Mouse (Mus musculus) midbrain, embryonic 13.5 days (tissue): ENCODE data around the gene Mb21d2. TPM values are rescaled to one million over a fixed set of nuclear protein-coding genes. Genes with fewer than 3 reads are reported as not detected.
A peak's percentile ranks its signal among the peaks of the same experiment; 100 is the strongest.

ENCODE experiments used
- ATAC-seq: fragments of 200-750 bp; cut with Nextera tagmentation; 2 replicates; pipeline ENCODE4 v1.8.0; 2017; ENCODE audit warnings: mild to moderate bottlenecking, moderate TSS enrichment, moderate library complexity
- H3K27ac ChIP-seq: fragments of 300-500 bp; sonication (generic); 2 replicates; pipeline ENCODE4 v1.5.1; 2015; ENCODE audit warnings: inconsistent platforms, mild to moderate bottlenecking, moderate library complexity
- H3K27me3 ChIP-seq: fragments of 300-500 bp; sonication (generic); 2 replicates; pipeline ENCODE4 v1.6.1; 2015; ENCODE audit warnings: mild to moderate bottlenecking, inconsistent platforms
- H3K36me3 ChIP-seq: fragments of 300-500 bp; sonication (generic); 2 replicates; pipeline ENCODE4 v1.6.1; 2015; ENCODE audit warnings: mild to moderate bottlenecking, inconsistent platforms
- H3K4me1 ChIP-seq: fragments of 300-500 bp; sonication (generic); replicated peaks from 2 replicates; pipeline ENCODE4 v1.6.1; 2015; ENCODE audit warnings: inconsistent platforms
- H3K4me2 ChIP-seq: fragments of 300-500 bp; sonication (generic); replicated peaks from 2 replicates; pipeline ENCODE4 v1.6.1; 2015; ENCODE audit warnings: moderate library complexity, mild to moderate bottlenecking, inconsistent platforms
- H3K4me3 ChIP-seq: fragments of 300-500 bp; sonication (generic); replicated peaks from 2 replicates; pipeline ENCODE4 v1.5.1; 2015; ENCODE audit warnings: mild to moderate bottlenecking, inconsistent platforms
- H3K9ac ChIP-seq: fragments of 300-500 bp; sonication (generic); replicated peaks from 2 replicates; pipeline ENCODE4 v1.6.1; 2015; ENCODE audit warnings: mild to moderate bottlenecking, inconsistent platforms
- H3K9me3 ChIP-seq: fragments of 300-500 bp; sonication (generic); 2 replicates; pipeline ENCODE4 v1.6.1; 2016; ENCODE audit warnings: mild to moderate bottlenecking, inconsistent platforms
- WGBS: fragments of 180-500 bp; shearing (Covaris S2); methylation state at CpG from one replicate; pipeline ENCODE4 v1.1.7; 2015; 5-methylcytosine and 5-hydroxymethylcytosine counted together
- polyA plus RNA-seq: library from polyadenylated mRNA; unstranded; fragments of >200 nt; fragmentation: Nextera tagmentation; extraction: Ambion mirVana; gene quantifications from 2 replicates; pipeline ENCODE4 v1.2.1, GENCODE M21; 2015

Mb21d2 gene
- polyA plus RNA-seq, 1 experiment from 2014 or later = 8.5 TPM

GRCm38 (mm10) chr16:28850881-28851280 lies 78.6 kb downstream of the Mb21d2 start:
- no peak overlapping the region for H3K4me3 ChIP-seq
- H3K4me2 ChIP-seq = peak overlapping the region; percentile 2; the same call in 1 of the 2 replicates
- H3K9me3 ChIP-seq = no peaks in the 10 kb centered on the region
- H3K9ac ChIP-seq = no peak overlapping the region
- WGBS = 64% methylated on average over 14 of the region's 14 CpGs
- H3K36me3 ChIP-seq = 0 out of 2 replicates have a peak, but pooled peaks cover 4% of the 10 kb centered on the region
- H3K27me3 ChIP-seq = peaks cover 6% of the 10 kb centered on the region; the same call in 1 of the 2 replicates
- peak; percentile 58 for ATAC-seq
- peaks cover 23% of the 10 kb centered on the region for H3K4me1 ChIP-seq
- 0 out of 2 replicates have a peak overlapping the region, but pooled peaks have one; percentile 10 for H3K27ac ChIP-seq

DNA sequence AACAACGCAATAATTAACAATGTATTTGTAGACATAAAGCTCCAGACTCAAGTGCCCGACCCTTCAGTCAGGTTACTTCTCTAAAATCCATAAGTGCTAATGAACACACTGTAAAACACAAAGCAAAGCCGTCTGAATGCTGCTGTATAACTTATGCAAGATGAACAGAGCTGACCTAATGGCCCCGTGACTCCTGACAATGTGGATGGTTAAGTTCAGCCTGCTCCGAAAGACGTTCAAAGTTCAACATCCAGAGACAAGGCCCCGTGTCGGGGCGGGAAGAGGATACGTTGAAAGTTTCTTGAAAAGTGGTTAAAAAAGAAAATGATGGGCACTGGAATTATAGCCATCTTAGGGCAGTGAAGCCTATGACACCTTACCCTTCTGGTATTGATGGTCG lies 83.3 kb downstream of the Mb21d2 start:
- Histone ChIP-seq H3K9ac (no peak overlapping the region), H3K4me3 (no peak overlapping the region), H3K27ac (no peak overlapping the region), H3K9me3 (no peaks in the 10 kb centered on the region), H3K4me1 (peaks cover 22% of the 10 kb centered on the region), H3K36me3 (no peaks in the 10 kb centered on the region), H3K27me3 (peaks cover 12% of the 10 kb centered on the region), H3K4me2 (no peak overlapping the region)
- WGBS = 88% methylated on average over 11 of the region's 11 CpGs
- ATAC-seq = no peak

DNA sequence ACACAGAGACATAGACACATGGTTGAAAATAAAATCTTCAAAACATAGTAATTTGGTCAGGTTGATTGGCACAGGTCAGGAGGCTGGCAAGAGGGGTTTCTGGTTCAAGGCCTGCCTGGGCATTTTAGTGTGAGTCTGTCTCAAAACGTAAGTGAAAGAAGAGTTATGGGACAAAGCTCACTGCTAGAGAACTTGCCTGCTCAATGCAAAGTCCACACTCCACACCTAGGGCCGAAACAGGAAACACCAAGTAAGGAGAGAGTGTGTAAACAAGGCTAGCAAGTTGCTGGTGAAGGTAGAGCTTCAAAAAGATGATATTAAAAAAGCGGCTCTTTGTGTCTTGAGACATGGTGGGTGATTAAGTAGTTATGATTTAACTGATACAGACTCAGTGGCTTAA lies 84.1 kb downstream of the Mb21d2 start:
- peaks cover 12% of the 10 kb centered on the region for H3K27me3 ChIP-seq
- no peak overlapping the region for H3K9ac ChIP-seq
- H3K9me3 ChIP-seq = no peaks in the 10 kb centered on the region
- H3K4me2 ChIP-seq = no peak overlapping the region
- H3K36me3 ChIP-seq = no peaks in the 10 kb centered on the region
- H3K27ac ChIP-seq = no peak overlapping the region
- WGBS = 89% methylated on average over 3 of the region's 3 CpGs
- peaks cover 23% of the 10 kb centered on the region for H3K4me1 ChIP-seq
- ATAC-seq = no peak
- no peak overlapping the region for H3K4me3 ChIP-seq

DNA sequence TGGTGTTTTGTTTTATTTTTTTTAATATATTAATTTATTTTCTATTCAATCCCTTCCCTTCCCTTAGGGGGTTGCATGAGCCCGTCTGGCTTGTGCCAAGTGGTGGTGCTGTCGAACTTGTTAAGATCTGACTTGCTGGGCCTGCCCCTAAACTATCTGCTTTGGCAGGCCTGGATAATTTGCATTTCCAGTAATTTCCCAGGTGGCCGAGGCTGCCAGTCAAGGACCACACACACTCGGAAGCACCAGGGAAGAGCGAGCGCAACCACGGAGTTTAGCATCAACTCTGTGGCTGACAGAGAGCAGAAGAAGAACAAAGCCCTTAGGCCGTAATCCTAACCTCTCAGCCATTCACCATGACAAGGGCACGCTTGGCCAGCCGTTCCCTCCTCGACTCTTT lies 88.4 kb downstream of the Mb21d2 start:
- Histone ChIP-seq H3K27ac (peak overlapping the region; percentile 61; the same call in 1 of the 2 replicates), H3K9me3 (no peaks in the 10 kb centered on the region), H3K4me3 (no peak overlapping the region), H3K4me1 (peaks cover 24% of the 10 kb centered on the region), H3K4me2 (peak overlapping the region; percentile 25; the same call in 1 of the 2 replicates), H3K27me3 (peaks cover 16% of the 10 kb centered on the region; the same call in 1 of the 2 replicates), H3K9ac (no peak overlapping the region), H3K36me3 (no peaks in the 10 kb centered on the region)
- ATAC-seq = peak; percentile 65
- WGBS = 3% methylated on average over 11 of the region's 11 CpGs

- Histone ChIP-seq H3K4me1 (peaks cover 24% of the 10 kb centered on the region), H3K27ac (no peak overlapping the region), H3K27me3 (peaks cover 15% of the 10 kb centered on the region; the same call in 1 of the 2 replicates), H3K4me2 (no peak overlapping the region), H3K9ac (no peak overlapping the region), H3K36me3 (no peaks in the 10 kb centered on the region), H3K4me3 (no peak overlapping the region), H3K9me3 (no peaks in the 10 kb centered on the region)
- peak; percentile 57 for ATAC-seq
- 58% methylated on average over 24 of the region's 24 CpGs for WGBS
Measured at GRCm38 (mm10) chr16:28840075-28840974, 89.1 kb downstream of the Mb21d2 start.

- Histone ChIP-seq H3K4me1 (peaks cover 24% of the 10 kb centered on the region), H3K27ac (no peak overlapping the region), H3K9me3 (no peaks in the 10 kb centered on the region), H3K36me3 (no peaks in the 10 kb centered on the region), H3K27me3 (peaks cover 10% of the 10 kb centered on the region; the same call in 1 of the 2 replicates), H3K9ac (no peak overlapping the region), H3K4me3 (no peak overlapping the region), H3K4me2 (no peak overlapping the region)
- no peak for ATAC-seq
- WGBS = 81% methylated on average over 9 of the region's 9 CpGs
Measured at GRCm38 (mm10) chr16:28839575-28839974, 89.9 kb downstream of the Mb21d2 start.

DNA sequence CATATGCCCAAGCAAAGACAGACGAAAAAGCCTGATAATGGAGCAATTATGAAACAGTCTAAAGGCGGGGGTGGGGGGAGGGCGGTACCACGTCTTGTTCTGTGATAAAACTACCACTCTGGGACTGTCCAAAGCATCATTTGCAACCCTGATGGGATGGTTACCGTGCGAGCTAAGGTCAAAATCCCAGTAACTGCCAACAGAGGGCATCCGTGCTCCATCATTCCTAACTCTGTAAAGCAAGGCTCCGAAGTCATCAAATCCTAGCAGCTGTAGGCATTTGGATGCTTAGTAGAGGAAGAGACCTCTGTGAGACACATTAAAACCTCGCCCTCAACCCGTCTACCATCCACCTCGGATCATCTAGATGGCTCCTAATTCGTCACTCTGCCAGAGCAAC lies 91.5 kb downstream of the Mb21d2 start:
- Histone ChIP-seq H3K4me3 (no peak overlapping the region), H3K27me3 (peaks cover 6% of the 10 kb centered on the region; the same call in 1 of the 2 replicates), H3K36me3 (no peaks in the 10 kb centered on the region), H3K4me2 (no peak overlapping the region), H3K9ac (no peak overlapping the region), H3K4me1 (peaks cover 25% of the 10 kb centered on the region), H3K9me3 (no peaks in the 10 kb centered on the region), H3K27ac (no peak overlapping the region)
- 18% methylated on average over 12 of the region's 12 CpGs for WGBS
- peak; percentile 15; the same call in 1 of the 2 replicates for ATAC-seq

DNA sequence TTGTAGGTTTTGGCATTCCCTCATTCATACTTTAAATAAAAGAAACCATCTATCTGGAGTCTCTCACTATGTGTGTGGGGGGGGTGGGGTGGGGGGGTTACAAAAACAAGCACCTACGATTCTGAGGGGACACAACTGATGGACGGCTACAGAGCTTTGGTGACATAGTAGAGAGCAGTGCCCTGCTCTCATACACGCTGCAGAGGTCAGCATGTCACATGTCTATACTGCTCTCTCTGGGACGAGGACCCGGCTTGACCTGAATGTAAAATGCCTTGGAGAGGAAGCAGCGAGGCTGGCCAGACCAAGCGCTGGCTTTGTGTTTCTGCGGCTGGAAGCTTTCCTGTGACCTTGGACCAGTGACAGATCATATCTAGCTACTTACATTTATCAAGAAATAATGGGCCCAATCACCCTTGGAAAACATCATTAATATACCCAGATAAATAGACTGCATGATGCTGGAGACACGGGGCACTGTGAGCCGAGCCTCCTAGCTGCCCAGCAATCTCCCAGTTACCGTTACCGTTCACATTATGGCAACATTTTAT lies 97.3 kb downstream of the Mb21d2 start:
- Histone ChIP-seq H3K36me3 (peaks cover 16% of the 10 kb centered on the region), H3K4me2 (no peak overlapping the region), H3K4me1 (peaks cover 11% of the 10 kb centered on the region; the same call in 1 of the 2 replicates), H3K27me3 (no peaks in the 10 kb centered on the region), H3K9me3 (no peaks in the 10 kb centered on the region), H3K4me3 (no peak overlapping the region), H3K9ac (no peak overlapping the region), H3K27ac (no peak overlapping the region)
- WGBS = 71% methylated on average over 12 of the region's 12 CpGs
- no peak for ATAC-seq

GRCm38 (mm10) chr16:28829263-28829955 lies 100.1 kb downstream of the Mb21d2 start:
- Histone ChIP-seq H3K27me3 (no peaks in the 10 kb centered on the region), H3K36me3 (peaks cover 29% of the 10 kb centered on the region), H3K9me3 (no peaks in the 10 kb centered on the region), H3K4me1 (peaks cover 11% of the 10 kb centered on the region; the same call in 1 of the 2 replicates), H3K27ac (no peak overlapping the region), H3K4me2 (no peak overlapping the region), H3K9ac (no peak overlapping the region), H3K4me3 (no peak overlapping the region)
- 95% methylated on average over 10 of the region's 10 CpGs for WGBS
- ATAC-seq = no peak

GRCm38 (mm10) chr16:28824781-28825180 lies 104.7 kb downstream of the Mb21d2 start:
- H3K9me3 ChIP-seq = no peaks in the 10 kb centered on the region
- H3K9ac ChIP-seq = no peak overlapping the region
- no peaks in the 10 kb centered on the region for H3K27me3 ChIP-seq
- WGBS = 97% methylated on average over 8 of the region's 8 CpGs
- H3K4me3 ChIP-seq = no peak overlapping the region
- no peak overlapping the region for H3K4me2 ChIP-seq
- no peak overlapping the region for H3K27ac ChIP-seq
- H3K4me1 ChIP-seq = no peaks in the 10 kb centered on the region
- no peak for ATAC-seq
- H3K36me3 ChIP-seq = peaks cover 29% of the 10 kb centered on the region

DNA sequence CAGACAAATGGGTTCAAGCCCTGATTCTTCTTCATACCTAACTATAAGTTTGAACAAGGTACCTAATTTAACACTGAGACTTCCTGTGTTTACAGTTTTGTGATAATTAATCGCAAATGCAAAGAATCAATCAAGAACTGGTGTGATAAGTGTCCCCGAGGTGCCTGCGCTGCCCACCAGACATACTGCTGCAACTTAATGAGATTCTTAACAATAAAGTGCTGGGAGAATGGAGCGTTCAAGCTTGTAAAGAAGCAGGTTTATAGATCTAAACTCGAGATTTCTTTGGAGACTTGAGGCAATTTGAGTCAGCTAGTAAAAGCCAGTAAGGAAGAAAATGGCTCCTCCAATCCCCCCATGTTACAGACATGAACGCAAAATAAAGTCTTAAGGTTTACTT lies 107.7 kb downstream of the Mb21d2 start:
- no peak overlapping the region for H3K9ac ChIP-seq
- no peaks in the 10 kb centered on the region for H3K4me1 ChIP-seq
- ATAC-seq = no peak
- peaks cover 11% of the 10 kb centered on the region for H3K36me3 ChIP-seq
- no peak overlapping the region for H3K27ac ChIP-seq
- H3K4me3 ChIP-seq = no peak overlapping the region
- H3K9me3 ChIP-seq = no peaks in the 10 kb centered on the region
- WGBS = 73% methylated on average over 6 of the region's 6 CpGs
- no peaks in the 10 kb centered on the region for H3K27me3 ChIP-seq
- H3K4me2 ChIP-seq = no peak overlapping the region
